ENCODE assay signal across 22 mouse cellular contexts in genomic region chr1:33460262-33460661, GRCm38 (mm10).
DNase-seq lines count a peak whose midpoint lies in the region; ATAC-seq and TF ChIP-seq lines count a peak whose summit lies in the region.
"Had no signal": no experiment of that assay in that cellular context is flagged by ENCODE, and none has a peak within 500 bp of the region (broad histone marks: within the 10 kb centered on the region; RNA-seq: fewer than 3 reads in every experiment).

No protein-coding gene starts in this region.

- H3K9ac ChIP-seq in forebrain, embryonic 14.5 days (ENCODE audit: low read length) = no peak overlapping the region
- no peak overlapping the region for H3K9ac ChIP-seq in forebrain, embryonic 12.5 days
- no peak overlapping the region for H3K9ac ChIP-seq in embryonic facial prominence, embryonic 11.5 days (replicated peaks; ENCODE audit: low read length)
- no peak overlapping the region for H3K9ac ChIP-seq in kidney, embryonic 14.5 days (ENCODE audit: low read depth, low read length)
- H3K9ac ChIP-seq: liver, embryonic 15.5 days; midbrain, embryonic 15.5 days had no signal

- WGBS in forebrain, embryonic 14.5 days = 73% methylated on average over 3 of the region's 3 CpGs
- 89% methylated on average over 3 of the region's 3 CpGs for WGBS in forebrain, embryonic 12.5 days
- 55% methylated on average over 3 of the region's 3 CpGs for WGBS in embryonic facial prominence, embryonic 11.5 days
- WGBS in kidney, embryonic 14.5 days = 89% methylated on average over 3 of the region's 3 CpGs

- H3K4me2 ChIP-seq in forebrain, embryonic 14.5 days (ENCODE audit: low read length) = no peak overlapping the region
- H3K4me2 ChIP-seq in forebrain, embryonic 12.5 days = no peak overlapping the region
- H3K4me2 ChIP-seq in embryonic facial prominence, embryonic 11.5 days (ENCODE audit: low read depth, low read length) = no peak overlapping the region
- H3K4me2 ChIP-seq in kidney, embryonic 14.5 days (replicated peaks; ENCODE audit: low read depth, low read length) = no peak overlapping the region
- H3K4me2 ChIP-seq: liver, embryonic 15.5 days; midbrain, embryonic 15.5 days had no signal

- H3K9me3 ChIP-seq in forebrain, embryonic 14.5 days (replicated peaks; ENCODE audit: control insufficient read depth, low read length) = no peaks in the 10 kb centered on the region
- no peaks in the 10 kb centered on the region for H3K9me3 ChIP-seq in forebrain, embryonic 12.5 days
- H3K9me3 ChIP-seq in embryonic facial prominence, embryonic 11.5 days (replicated peaks; ENCODE audit: control insufficient read depth, low read length) = no peaks in the 10 kb centered on the region
- no peaks in the 10 kb centered on the region for H3K9me3 ChIP-seq in kidney, embryonic 14.5 days (ENCODE audit: control insufficient read depth, low read length)
- H3K9me3 ChIP-seq: liver, embryonic 15.5 days; midbrain, embryonic 15.5 days had no signal

- no peak for TF ChIP-seq CTCF in layer of hippocampus, adult 2 months (conservative IDR thresholded peaks at IDR 0.05)

- DNase-seq in forebrain, embryonic 14.5 days (ENCODE audit: low spot score) = peak; percentile 63
- peak; percentile 26 for DNase-seq in 3T3-L1 (ENCODE audit: low read depth, low spot score)
- peak; percentile 19 for DNase-seq in embryonic facial prominence, embryonic 11.5 days (ENCODE audit: low spot score)
- peak; percentile 47 to 48 for DNase-seq in layer of hippocampus, adult 2 months (ENCODE audit: low spot score in 2 of 2)
- no peak for DNase-seq in urinary bladder, postnatal 36 days (ENCODE audit: low spot score in 2 of 2)
- no peak for DNase-seq in thymus, adult 18-20 months
- DNase-seq: adrenal gland, postnatal 36 days; B cell, adult 2 months; cerebellum, adult 9-10 months; gastrocnemius, postnatal 14 days; heart, adult 2 months; kidney, adult 18-20 months; kidney, postnatal 25 days; lung, postnatal 10 days; thymus, postnatal 25 days had no signal

- H3K4me3 ChIP-seq in forebrain, embryonic 14.5 days (ENCODE audit: low read depth, low read length) = no peak overlapping the region
- no peak overlapping the region for H3K4me3 ChIP-seq in forebrain, embryonic 12.5 days (replicated peaks)
- no peak overlapping the region for H3K4me3 ChIP-seq in embryonic facial prominence, embryonic 11.5 days (ENCODE audit: low read depth, low read length)
- H3K4me3 ChIP-seq in layer of hippocampus, adult 2 months = no peak overlapping the region
- H3K4me3 ChIP-seq in kidney, embryonic 14.5 days (ENCODE audit: low read length) = no peak overlapping the region
- H3K4me3 ChIP-seq: heart, adult 2 months; left cerebral cortex, adult 2 months; liver, embryonic 15.5 days; midbrain, embryonic 15.5 days had no signal

- peak; percentile 84 for ATAC-seq in forebrain, embryonic 14.5 days
- no peak; the same call in 1 of the 2 replicates for ATAC-seq in forebrain, embryonic 12.5 days (ENCODE audit: low FRiP score)
- no peak for ATAC-seq in embryonic facial prominence, embryonic 11.5 days (replicated peaks; ENCODE audit: insufficient number of reproducible peaks, low FRiP score, low TSS enrichment, low read depth)
- no peak for ATAC-seq in kidney, embryonic 14.5 days (ENCODE audit: low FRiP score, low TSS enrichment)
- ATAC-seq: activated CD4-positive, CD25-positive, alpha-beta regulatory T cell, adult 4 months; midbrain, embryonic 15.5 days had no signal

- no peaks in the 10 kb centered on the region for H3K27me3 ChIP-seq in forebrain, embryonic 14.5 days (replicated peaks; ENCODE audit: control insufficient read depth, insufficient read depth, low read length)
- H3K27me3 ChIP-seq in forebrain, embryonic 12.5 days = no peaks in the 10 kb centered on the region
- no peaks in the 10 kb centered on the region for H3K27me3 ChIP-seq in embryonic facial prominence, embryonic 11.5 days (ENCODE audit: control insufficient read depth, insufficient read depth, low read length)
- no peaks in the 10 kb centered on the region for H3K27me3 ChIP-seq in kidney, embryonic 14.5 days (ENCODE audit: control insufficient read depth, insufficient read depth, low read length)
- H3K27me3 ChIP-seq: liver, embryonic 15.5 days; midbrain, embryonic 15.5 days; Patski had no signal

- H3K4me1 ChIP-seq in forebrain, embryonic 14.5 days (ENCODE audit: control insufficient read depth, insufficient read depth, low read length) = no peaks in the 10 kb centered on the region
- no peaks in the 10 kb centered on the region for H3K4me1 ChIP-seq in forebrain, embryonic 12.5 days
- H3K4me1 ChIP-seq in embryonic facial prominence, embryonic 11.5 days (ENCODE audit: control insufficient read depth, insufficient read depth, low read length) = no peaks in the 10 kb centered on the region
- no peaks in the 10 kb centered on the region for H3K4me1 ChIP-seq in kidney, embryonic 14.5 days (ENCODE audit: control insufficient read depth, insufficient read depth, low read length)
- H3K4me1 ChIP-seq: liver, embryonic 15.5 days; midbrain, embryonic 15.5 days had no signal

- H3K27ac ChIP-seq in forebrain, embryonic 14.5 days (ENCODE audit: low read depth, low read length) = no peak overlapping the region
- H3K27ac ChIP-seq in forebrain, embryonic 12.5 days = no peak overlapping the region
- no peak overlapping the region for H3K27ac ChIP-seq in embryonic facial prominence, embryonic 11.5 days (replicated peaks; ENCODE audit: low read depth, low read length)
- no peak overlapping the region for H3K27ac ChIP-seq in layer of hippocampus, adult 2 months
- H3K27ac ChIP-seq in kidney, embryonic 14.5 days (ENCODE audit: low read depth, low read length) = no peak overlapping the region
- H3K27ac ChIP-seq: heart, adult 2 months; left cerebral cortex, adult 2 months; liver, embryonic 15.5 days; midbrain, embryonic 15.5 days had no signal

- H3K36me3 ChIP-seq in forebrain, embryonic 14.5 days (ENCODE audit: control insufficient read depth, insufficient read depth, low read length) = 0 out of 2 replicates have a peak, but pooled peaks cover 3% of the 10 kb centered on the region
- H3K36me3 ChIP-seq in forebrain, embryonic 12.5 days (replicated peaks) = peaks cover 9% of the 10 kb centered on the region; the same call in 1 of the 2 replicates
- H3K36me3 ChIP-seq in embryonic facial prominence, embryonic 11.5 days (replicated peaks; ENCODE audit: control insufficient read depth, insufficient read depth, low read depth, low read length) = no peaks in the 10 kb centered on the region
- no peaks in the 10 kb centered on the region for H3K36me3 ChIP-seq in kidney, embryonic 14.5 days (ENCODE audit: control insufficient read depth, insufficient read depth, low read length)
- H3K36me3 ChIP-seq: midbrain, embryonic 15.5 days had no signal

Comparison
In these comparisons a context has a peak if more than half of its experiments do, and no peak if none do; other contexts are left out.
1. DNase-seq: peak in forebrain, embryonic 14.5 days (single experiment), 3T3-L1 (single experiment), embryonic facial prominence, embryonic 11.5 days (single experiment) and layer of hippocampus, adult 2 months (2 of 2); none in urinary bladder, postnatal 36 days (0 of 2) and thymus, adult 18-20 months (0 of 2).